Mouse (Mus musculus): ENCODE measurements around the gene Cirbp. TPM values are rescaled to one million over a fixed set of nuclear protein-coding genes. Genes with fewer than 3 reads are reported as not detected.

Cirbp gene
- polyA plus RNA-seq, 1 experiment = 62.8 TPM

DNA sequence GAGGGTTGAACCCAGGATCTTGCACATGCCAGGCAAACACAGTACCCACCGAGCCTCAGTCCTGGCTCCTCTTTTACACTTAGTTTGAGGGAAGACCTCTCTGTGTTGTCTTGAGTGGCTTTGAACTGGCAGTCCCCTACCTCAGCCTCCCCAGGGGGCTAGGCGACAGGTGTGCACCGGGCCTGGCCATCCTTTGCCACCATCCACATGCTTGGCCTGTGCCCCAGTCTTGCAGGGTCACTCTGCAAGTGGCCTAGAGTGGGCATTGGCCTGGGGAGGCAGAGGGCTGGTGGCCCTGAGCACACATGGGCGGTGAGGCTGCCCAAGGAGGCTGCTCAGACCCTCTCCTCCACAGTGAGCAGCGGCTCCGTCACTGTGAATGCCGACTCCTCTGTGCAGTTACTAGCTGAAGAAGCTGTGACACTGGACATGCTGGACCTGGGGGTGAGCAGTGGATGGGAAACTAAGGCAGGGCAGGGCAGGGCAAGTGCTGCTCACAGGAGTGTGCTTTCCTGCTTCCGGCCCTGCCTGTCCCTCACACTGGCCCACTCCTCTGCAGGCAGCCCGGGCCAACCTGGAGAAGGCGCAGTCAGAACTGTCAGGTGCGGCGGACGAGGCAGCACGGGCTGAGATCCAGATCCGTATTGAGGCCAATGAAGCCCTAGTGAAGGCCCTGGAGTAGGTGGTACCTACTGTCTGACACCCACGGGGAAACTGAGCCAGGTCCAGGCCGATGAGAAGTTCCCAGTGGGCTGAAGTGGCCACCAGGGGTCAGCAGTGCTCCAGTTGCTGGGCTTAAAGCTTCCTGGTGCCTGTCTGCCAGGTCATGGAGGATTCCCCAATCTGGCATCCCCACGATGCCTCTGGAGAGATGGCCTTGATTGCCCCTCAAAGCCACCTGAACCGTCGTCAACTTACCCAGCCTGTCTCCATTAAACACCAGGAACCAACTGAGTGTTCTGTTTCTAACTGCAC, 20.6 kb upstream of the Cirbp start:
- no peak for TF ChIP-seq GATA1 (IDR thresholded peaks at IDR 0.05; ENCODE audit: low read length)

DNA sequence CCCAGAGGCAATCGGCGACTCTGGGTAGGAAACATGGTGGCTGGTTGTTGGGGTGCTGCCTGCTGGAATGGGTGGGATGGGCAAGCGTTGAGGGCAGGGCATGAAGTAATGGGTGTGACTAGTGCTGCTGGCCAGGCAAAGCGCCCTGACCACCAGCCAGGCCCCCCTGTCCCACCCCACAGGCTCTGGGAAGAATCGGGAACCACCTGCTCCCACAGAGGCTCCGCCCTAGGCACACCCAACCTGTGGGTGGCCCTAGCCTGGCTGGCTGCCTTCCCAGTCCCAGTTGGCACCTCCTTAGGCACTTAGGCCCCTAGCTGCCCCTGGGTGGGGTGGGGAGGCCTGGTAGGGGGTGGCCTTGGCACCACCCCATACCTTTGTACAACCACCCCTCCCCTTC, 19.9 kb upstream of the Cirbp start:
- TF ChIP-seq GATA1 (IDR thresholded peaks at IDR 0.05; ENCODE audit: low read length) = no peak

DNA sequence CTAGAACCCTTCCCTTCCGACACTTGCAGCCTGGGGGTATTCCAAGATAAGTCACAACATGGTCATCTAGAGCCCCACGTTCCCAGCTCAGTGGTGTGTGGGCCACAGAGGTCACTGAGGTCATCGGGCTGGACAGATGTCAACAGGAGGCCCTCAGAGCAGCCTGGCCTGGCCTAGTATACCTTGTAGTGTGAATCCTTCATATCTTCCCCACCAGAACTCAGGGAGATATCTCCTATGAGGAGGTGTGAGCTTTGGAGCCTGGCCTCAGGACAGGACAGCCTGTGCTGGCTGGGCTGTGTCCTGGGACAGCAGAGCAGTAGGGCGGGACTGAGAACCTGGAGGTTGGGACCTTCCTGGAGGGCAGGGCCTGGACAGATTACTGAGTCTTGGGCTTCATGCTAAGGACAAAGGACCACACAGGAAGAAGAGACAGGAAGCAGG, 19.2 kb upstream of the Cirbp start:
- no peak for TF ChIP-seq GATA1 (IDR thresholded peaks at IDR 0.05; ENCODE audit: low read length)

DNA sequence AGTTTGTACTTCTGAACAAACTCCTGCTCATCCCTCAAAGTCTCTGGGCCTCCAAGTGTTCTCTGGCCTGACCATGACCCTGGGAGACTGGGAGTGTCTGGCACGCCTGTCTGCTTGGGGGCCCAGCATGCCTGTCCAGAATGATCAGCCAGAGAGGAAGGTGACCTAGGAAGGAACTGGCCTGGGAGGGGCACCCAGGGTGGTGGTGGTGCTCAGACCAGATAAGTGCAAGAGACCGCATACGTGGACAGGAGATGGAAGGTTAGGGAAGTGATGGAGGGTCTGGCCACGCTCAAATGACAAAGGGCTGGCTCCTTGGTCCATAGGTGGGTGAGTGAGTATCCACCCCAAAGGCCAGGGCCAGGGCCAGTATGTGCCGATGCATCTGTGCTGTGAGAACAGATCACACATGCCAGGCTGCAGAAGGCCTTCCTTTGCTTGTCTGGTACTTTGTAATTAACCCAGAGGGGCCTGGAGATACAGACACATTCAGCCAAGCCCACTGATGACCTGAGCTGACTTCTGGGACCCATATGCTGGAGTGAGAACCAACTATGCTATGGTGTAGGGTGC, 18.6 kb upstream of the Cirbp start:
- TF ChIP-seq GATA1 (IDR thresholded peaks at IDR 0.05; ENCODE audit: low read length) = no peak

DNA sequence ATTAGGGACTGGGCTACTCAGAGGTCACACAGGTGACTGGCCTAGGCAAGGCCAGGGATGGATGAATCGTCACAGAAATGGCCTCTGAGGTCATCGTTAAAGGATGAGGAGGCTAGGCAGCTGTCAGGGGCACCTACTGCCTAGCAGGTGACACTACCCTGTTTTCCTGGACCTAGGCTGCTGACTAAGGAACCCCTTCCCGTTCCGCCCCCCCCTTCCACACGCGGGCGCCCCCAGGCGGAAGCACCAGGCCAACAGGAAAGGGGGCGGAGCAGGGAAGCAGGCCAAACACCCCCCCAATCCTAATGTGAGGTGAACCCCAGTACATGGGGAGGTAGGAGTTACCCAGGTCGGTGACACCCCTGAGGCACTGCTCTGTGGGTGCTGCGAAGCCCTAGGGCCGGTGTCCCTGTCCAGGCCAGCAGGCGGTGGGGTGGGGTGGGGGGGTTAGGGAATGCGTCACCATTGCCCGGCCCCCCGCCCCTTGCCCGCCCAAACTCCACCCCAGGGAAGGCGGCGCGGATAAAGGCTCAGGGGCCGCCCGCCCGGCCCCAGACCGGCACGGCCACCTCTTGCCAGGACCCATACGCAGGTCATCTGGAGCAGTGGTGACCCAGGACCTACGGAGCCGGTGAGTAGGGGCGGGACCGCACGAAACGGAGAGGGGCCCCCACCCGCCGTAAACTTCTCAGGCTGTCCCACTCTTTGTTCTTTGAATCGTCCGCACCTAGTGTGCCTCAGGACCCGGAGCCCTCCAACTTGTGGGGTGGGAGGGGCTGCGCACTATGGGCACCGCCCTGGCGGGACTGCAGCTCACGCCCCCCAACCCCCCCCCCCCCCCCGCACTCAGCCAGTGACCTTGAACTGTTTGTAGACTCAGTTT, 17.8 kb upstream of the Cirbp start, which contains the start of gene Midn:
Gene Midn (plus strand): TSS at position 554 of the 883 bp plus-strand sequence.
- no peak for TF ChIP-seq GATA1 (IDR thresholded peaks at IDR 0.05; ENCODE audit: low read length)

DNA sequence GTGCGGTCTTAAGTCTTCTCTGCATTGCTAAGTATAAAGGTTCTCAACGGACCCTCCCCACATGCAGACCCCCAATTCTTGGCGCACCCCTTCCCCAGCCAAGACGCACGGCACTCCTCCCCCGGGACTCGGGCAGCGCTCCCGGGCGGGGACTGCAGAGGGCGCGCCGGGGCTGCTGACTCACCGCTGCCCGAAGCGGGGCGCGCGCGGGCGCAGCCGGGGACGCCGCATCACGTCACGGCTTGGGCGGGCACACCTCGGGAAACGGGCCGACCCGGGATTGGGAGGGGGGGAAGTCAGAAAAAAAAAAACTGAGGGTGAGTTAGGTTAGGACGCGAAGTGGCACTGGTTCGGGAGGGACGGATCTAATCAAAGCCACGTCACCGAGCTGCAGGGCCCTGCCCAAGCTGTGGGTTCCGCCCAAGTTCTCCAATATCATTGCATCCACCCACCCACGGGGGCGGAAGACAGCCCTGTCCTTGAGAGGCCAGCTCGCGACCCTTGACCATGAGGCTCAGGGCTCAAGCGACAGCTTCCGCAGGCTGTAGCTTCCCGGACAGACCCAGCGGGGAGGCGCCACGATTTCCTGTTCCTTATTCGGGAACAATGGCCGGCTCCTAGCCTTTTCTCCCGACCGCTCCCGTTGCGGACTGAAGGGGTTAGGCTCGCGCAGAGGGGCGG, 17.0 kb upstream of the Cirbp start:
- TF ChIP-seq GATA1 (IDR thresholded peaks at IDR 0.05; ENCODE audit: low read length) = no peak

DNA sequence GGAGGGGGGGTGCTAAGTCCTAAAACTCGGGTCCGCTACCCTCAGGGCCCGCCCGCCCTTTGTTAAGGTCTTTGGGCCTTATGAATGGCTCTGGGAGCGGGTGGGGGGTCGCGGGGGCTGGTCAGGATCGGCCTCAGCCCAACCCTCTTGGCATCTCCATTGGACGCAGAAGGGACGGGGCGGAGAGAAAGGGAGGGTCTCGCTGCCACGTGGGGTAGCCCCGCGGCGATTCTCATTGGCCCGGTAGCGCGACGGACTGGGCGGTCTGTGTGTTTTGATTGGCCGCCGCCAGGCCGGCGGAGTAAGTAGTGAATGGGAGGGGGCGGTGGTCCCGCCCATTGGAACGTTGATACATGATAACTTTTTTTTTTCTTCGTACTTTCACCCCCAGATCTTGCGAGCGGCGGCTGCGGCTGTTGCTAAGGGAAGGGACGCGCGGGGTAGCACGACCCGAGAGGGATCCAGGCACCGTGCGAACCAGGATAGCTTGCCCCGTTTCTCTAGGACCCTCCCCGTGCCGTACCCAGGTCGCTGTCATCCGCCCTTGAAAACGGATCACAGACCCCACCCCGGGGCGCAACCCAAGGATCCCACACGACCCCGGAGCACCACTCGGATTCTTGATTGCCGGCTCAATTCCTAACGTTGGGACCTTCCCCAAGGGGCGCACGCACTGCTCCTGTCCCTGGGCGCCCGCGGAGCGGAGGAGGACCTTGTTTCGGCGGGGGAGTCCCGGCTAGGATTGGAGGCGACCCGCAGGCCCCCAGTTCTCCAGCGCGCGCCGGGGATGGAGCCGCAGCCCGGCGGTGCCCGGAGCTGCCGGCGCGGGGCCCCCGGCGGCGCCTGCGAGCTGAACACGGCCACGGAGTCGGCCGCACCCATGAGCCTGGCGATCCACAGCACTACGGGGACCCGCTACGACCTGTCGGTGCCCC, 16.2 kb upstream of the Cirbp start:
- TF ChIP-seq GATA1 (IDR thresholded peaks at IDR 0.05; ENCODE audit: low read length) = no peak

DNA sequence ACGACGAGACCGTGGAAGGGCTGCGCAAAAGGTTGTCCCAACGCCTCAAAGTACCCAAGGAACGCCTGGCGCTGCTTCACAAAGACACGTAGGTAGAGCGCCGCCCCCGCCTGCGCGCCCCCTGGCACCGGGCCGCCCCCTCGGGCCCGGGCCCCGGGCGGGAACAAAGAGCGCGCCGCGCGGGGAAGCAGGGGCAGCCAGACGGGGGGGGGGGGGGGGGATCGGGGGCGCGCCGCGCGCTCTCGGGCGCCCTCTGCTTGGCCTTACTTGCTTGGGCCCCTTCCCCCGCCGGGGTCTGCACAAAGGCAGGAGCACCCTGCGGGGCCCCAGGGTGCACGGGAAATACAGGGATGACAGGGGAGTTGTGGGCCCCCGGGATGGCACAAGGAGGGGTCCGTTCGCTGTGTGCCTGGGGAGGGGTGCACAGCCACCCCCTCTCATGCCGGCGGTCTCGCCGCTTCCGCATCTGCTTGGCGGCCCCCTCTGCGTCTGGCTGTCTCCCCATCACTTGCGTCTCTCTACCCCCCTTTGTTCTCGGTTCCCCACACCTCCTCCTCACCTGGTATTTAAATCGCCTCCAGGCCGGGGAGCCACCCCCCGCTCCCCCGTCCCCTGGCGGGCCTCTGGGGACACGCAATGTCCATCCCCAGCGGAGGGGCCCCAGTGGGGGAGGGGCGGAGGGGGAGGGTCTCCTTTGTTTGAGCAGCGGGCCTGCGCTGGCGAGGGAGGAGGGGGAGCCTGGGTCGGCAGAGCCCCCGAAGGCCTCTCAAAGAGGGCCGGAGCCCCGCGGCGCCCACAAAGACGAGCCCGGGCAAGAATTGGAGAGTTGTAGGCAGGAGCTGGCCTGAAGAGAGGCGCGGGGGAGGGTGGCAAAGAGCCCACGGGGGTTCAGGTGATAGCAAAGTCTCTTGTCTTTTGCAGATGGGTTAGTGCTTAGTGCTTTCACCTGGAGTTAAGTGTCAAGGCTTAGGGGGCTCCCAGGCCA, 15.3 kb upstream of the Cirbp start:
- no peak for TF ChIP-seq GATA1 (IDR thresholded peaks at IDR 0.05; ENCODE audit: low read length)

DNA sequence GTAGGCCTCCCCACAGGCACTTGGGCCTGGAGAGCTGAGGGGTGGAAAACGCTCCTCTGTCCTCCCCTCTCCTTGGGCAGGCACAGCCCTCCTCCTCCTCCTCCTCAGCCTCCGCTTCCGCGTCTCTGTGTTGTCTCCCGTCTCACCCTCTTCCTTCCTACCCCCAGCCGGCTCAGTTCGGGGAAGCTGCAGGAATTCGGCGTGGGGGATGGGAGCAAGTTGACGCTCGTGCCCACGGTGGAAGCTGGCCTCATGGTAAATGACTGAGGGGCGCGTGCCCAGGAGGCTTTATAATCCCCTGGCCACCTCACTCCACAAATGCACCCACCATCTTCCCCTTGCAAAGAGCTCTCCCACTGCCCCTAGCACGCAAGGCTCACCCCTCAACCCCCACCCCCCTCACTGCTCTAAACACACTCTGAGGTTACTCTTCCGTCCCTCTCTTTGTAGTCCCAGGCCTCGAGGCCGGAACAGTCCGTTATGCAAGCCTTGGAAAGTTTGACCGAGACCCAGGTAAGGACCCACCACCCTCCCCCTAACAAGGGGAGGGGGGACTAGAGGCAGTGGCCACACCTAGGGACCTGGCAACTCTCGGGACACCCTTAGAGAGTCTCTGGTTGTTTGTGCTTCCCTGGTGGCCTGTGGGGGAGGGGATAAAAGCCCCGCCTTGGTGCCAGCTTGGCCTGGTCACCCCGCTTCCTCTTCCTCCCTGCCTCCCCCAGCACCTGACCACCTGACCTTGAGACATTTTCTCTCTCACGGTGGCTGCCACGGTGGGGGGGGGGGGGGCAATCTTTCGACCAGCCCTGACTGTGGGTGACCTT, 14.4 kb upstream of the Cirbp start:
- TF ChIP-seq GATA1 (IDR thresholded peaks at IDR 0.05; ENCODE audit: low read length) = no peak

DNA sequence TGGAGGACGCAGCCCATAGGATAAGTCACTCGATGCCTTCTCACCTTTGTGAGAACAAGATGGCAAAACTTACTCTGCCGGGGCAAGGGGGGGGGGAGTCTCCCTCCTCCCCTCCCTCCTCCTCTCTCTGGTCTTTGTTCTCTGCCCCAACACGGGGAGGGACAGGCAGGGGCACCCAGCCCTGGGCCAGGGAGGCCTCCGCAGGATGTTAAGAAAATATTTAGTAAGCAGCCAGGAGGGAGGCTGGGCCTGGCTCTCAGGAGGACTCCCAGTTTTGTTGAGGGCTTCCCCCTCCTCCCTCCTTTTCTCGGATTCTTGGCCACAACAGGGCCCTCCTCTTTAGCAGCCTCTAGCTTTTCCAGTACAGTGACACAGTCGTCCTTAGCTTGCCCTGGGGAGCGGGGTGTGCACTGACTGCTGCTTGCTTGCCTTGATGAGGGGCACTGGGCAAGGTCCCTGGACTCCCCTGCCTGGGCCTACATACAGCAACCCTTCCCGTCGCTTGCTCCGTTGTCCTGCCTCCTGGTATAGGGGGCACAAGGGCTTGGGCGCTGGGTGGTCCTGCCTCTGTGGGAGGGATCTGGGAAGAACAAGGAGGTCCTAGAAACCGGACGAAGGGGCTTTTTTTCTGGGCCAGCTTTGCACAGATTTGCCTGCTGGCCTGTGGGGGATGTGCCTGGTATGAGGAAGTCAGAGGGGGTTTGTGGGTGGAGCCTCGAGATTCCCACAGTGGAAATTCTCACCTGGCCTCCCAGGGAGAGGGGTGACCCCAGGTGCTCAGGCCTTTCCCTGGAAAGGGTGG, 13.5 kb upstream of the Cirbp start:
- TF ChIP-seq GATA1 (IDR thresholded peaks at IDR 0.05; ENCODE audit: low read length) = no peak

DNA sequence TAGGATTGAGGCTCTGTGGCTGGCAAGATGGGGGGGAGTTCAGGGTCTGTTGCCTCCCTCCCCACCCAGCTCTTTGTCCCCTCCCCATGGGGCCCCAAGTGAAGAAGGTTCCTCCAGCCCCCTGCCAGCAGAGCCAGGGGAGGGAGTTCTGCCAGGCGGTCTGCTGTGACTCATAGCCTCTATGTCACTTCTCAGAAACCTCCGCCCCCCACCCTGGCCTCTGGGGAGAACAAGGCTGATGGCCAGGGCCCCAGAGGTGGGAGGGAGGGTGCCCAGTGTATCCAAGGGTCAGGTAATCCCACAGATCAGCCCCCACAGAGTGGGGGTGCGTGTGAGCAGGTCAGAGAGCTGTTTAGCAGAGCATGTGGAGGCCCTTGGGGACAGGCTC, 12.9 kb upstream of the Cirbp start:
- TF ChIP-seq GATA1 (IDR thresholded peaks at IDR 0.05; ENCODE audit: low read length) = no peak

Data from G1E-ER4 (cell line).